Mouse (Mus musculus) spleen, adult 10 weeks (tissue): ENCODE data around the gene Serpinb11. TPM values are rescaled to one million over a fixed set of nuclear protein-coding genes. Genes with fewer than 3 reads are reported as not detected.

Experiments
- polyA plus RNA-seq: library from polyadenylated mRNA; stranded (reverse); fragments of 350-450 nt; fragmentation: Illumina TruSeq; extraction: RNeasy Lipid Tissue Mini Kit (QIAGEN cat#74804); gene quantifications from one replicate; pipeline ENCODE4 v1.2.3, GENCODE M21; 2015; ENCODE audit warnings: low replicate concordance; ENCODE audit not compliant: insufficient read depth

The Serpinb11 gene
- polyA plus RNA-seq: not detected

GRCm38 (mm10) chr1:107360898-107361297 lies at the start of gene Serpinb11:
Gene Serpinb11, plus strand, starts transcription at chr1:107361198.

GRCm38 (mm10) chr1:107399355-107399754 lies 38.4 kb downstream of the Serpinb11 start, which contains the start of gene Serpinb7:
Gene Serpinb7, plus strand, starts transcription at chr1:107399655.

Other genes starting within 250 kb of the Serpinb11 start
- not detected for gene Serpinb3b, start 82.8 kb upstream of the Serpinb11 start, polyA plus RNA-seq
- gene Serpinb3c, start 82.8 kb upstream of the Serpinb11 start, polyA plus RNA-seq: not detected
- 4.4 TPM for gene Serpinb7, start 38.5 kb downstream of the Serpinb11 start, polyA plus RNA-seq
- 6.0 TPM for gene Serpinb2, start 150.2 kb downstream of the Serpinb11 start, polyA plus RNA-seq
- gene Serpinb8, start 228.8 kb downstream of the Serpinb11 start, polyA plus RNA-seq: 8.0 TPM